Mouse (Mus musculus) thymus, postnatal 10 days (tissue): Measurements from ENCODE around the gene Cd7.

Source experiments
- DNase-seq, 2 experiments: peaks; one replicate each; pipeline ENCODE4 v3.0.0; 2021; ENCODE audit warnings: low spot score in 2 of 2

Cd7 gene

GRCm38 (mm10) chr11:120990951-120991526, 48.2 kb downstream of the Cd7 start, which contains the start of gene Csnk1d:
Gene Csnk1d, minus strand, starts transcription at chr11:120991330.
- peak; percentile 94 to 99 for DNase-seq

DNA sequence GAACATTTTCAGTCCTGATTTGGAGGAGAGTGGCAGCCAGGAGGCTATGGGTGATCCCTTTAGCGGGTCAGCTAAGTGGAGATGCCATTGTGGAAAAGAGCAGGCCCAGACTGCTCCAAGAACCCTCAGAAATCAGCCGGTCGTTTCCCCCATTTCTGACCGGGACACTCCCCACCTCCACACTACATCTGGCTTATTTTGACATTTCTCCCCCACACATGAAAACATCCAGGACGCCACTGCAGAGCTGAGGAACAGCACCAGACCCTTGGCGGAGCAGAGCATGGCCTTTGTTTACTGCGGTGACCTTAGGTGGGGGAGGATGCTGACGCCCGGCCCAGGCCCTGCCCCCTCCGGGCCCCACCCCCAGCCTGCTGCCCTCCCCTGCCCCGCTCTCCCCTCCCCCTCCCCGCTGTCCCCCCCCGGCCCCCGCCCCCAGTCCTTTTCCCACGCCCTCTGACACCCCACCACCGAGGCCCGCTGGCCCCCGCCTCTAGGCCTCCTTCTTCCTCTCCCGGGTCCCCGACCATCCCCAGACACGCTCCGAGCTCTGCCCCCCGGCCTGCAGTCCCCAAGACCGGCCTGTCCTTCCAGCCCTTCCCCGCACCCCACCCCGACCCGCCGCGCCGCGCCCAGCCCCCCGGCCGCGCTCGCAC, 49.0 kb downstream of the Cd7 start:
- DNase-seq, result peak; percentile 25 to 37

- no peak for DNase-seq
Observed at GRCm38 (mm10) chr11:120989523-120989922, 49.7 kb downstream of the Cd7 start.

GRCm38 (mm10) chr11:120988410-120988809, 50.8 kb downstream of the Cd7 start:
- no peak for DNase-seq

DNA sequence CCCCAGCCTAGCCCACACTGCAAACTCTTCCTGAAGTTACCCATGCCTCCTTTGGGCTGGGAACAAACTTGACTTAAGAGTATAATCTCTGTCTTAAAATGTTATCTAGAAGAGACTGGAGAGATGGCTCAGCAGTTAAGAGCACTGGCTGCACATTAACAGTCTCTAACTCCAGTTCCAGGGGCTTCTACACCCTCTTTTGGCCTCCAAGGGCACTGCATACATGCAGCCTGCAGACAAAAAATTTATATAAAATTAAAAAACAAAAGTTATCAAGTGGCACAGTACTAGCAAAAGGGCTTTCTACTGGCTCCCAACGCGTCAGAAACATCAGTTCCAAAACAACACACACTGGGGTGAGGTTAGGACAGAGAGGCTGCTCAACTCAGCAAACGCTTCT, 51.6 kb downstream of the Cd7 start:
- DNase-seq, result no peak
